Mouse (Mus musculus): Measurements from ENCODE around the gene Lbhd2. TPM values are rescaled to one million over a fixed set of nuclear protein-coding genes. Genes with fewer than 3 reads are reported as not detected.

The Lbhd2 gene
- polyA plus RNA-seq, 1 experiment from 2014 or later = not detected

DNA sequence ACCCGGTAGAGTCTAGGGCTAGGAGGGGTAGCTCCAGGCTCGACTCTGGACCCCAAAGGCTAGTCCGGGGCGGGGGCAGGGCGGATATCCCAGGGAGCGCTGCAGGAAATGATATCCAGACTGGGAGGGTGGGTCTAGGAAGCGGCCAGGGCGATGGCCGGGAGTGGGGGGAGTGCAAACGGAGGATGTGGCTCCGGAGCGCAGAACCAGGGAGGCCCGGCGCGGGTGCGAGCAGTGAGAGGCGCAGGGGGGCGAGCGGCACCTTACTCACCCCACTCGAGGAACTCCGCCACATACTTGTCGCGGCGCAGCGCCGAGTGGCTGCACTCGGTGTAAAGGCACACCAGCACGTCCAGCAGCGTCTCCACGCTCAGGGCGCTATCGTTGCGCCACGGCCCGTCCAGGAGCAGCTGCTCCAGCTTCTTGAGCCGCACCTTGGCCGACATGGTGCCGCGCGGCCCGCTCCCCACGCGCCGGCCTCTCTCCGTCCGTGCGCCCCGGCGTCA, 29.7 kb upstream of the Lbhd2 start:
- CTCF ChIA-PET = no interaction called here
- POLR2A ChIA-PET = no interaction called here
- in situ Hi-C loops (cut with MboI; ENCODE audit: low pct_unique_long_range_greater_than_20kb) = no loop called here
- H3K27me3 ChIP-seq = no peaks in the 10 kb centered on the region
- no peak for DNase-seq (ENCODE audit: low read depth, low spot score)
- ATAC-seq = peak; percentile 7
- no peak for TF ChIP-seq CTCF (IDR thresholded peaks at IDR 0.05)

DNA sequence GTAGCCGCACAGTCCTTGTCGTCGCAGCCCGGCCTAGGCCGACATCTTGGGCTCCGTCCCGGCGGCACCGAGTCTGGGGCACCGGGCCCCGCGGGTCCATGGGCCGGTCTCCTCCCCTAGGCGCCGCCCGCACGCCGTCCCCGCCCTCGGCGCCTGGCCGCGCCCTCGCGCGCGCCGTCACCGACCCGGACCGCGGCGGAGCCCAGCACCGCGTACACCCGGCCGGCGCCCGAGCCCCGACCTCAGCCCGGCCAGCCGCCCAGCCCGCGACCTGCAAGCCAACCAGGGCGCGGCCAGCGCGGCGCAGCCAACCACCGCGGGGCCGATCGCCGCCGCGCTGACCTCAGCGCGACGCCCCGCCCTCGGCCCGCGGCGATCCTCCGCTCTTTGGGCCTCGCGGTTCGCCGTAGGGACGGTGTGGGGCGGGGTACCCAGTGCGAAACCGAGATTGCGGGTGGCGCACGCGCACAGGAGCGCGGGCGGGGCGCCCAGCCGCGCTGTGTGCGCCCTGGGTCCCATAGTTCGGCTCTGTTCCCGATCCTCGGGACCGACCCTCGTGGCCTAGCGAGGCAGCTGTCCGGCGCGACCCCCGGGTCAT, 29.1 kb upstream of the Lbhd2 start, which contains the start of gene Cdc42bpb:
TSS of gene Cdc42bpb (minus strand) at position 343 of the 598 bp plus-strand sequence.
- in situ Hi-C loops (cut with MboI; ENCODE audit: low pct_unique_long_range_greater_than_20kb) = no loop called here
- H3K27me3 ChIP-seq = no peaks in the 10 kb centered on the region
- TF ChIP-seq CTCF (IDR thresholded peaks at IDR 0.05) = no peak
- peak; percentile 95 for ATAC-seq
- CTCF ChIA-PET = no interaction called here
- DNase-seq (ENCODE audit: low read depth, low spot score) = no peak
- POLR2A ChIA-PET = interaction anchor here (1.0 kb wide), 1 partner anchor 9 kb away, joined by 3 read pairs; no protein-coding TSS in a partner anchor

DNA sequence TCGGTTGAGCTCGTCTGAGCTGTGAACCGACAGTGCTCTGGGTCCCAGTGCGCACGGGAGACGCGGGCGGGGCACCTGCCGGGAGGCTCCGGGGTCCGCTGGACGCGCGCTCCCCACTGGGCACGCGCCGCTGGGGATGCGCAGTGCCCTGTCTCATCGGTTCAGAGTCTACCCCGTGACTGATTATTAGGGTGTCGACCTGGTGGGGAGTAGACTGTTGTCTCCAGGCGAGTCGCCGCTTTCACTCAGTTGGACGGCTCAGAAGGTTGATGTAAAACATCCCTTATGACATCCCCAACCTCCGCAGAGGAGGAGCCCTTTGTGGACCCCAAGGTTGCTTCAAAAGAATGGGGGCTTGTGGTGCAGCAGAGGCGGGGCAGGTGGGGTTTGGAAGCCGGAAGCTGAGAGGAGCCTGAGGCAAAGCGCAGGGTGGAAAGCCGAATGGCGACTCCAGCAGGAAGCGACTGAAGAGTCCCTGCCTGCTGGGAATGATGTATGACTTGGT, 28.6 kb upstream of the Lbhd2 start:
- in situ Hi-C loops (cut with MboI; ENCODE audit: low pct_unique_long_range_greater_than_20kb) = no loop called here
- POLR2A ChIA-PET = interaction anchor here (1.0 kb wide), 1 partner anchor 9 kb away, joined by 3 read pairs; no protein-coding TSS in a partner anchor
- ATAC-seq = peak; percentile 9

DNA sequence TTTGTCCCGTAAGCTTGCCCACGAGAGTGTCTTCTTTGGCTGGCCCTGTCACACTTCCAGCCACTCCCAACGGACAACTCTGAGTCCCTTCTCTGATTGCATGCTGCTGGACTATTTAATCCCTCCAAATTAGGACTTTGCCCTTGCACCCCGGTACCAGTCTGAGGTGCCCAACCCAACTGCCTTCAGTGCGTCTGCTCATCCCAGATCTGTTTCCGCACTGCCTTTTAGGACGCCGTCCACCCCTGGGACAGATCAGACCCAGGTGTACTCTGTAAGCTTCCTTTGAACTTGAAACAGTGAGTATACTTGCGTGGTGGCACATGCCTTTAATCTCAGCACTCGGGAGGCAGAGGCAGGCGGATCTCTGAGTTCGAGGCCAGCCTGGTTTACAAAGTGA, 27.8 kb upstream of the Lbhd2 start:
- POLR2A ChIA-PET = interaction anchor here (1.0 kb wide), 1 partner anchor 8 kb away, joined by 3 read pairs; no protein-coding TSS in a partner anchor
- TF ChIP-seq CTCF (IDR thresholded peaks at IDR 0.05) = no peak

More for the DNA sequence above, 28.6 kb upstream of the Lbhd2 start:
- TF ChIP-seq CTCF (IDR thresholded peaks at IDR 0.05) = no peak
- CTCF ChIA-PET = no interaction called here
- no peak for DNase-seq (ENCODE audit: low read depth, low spot score)
- no peaks in the 10 kb centered on the region for H3K27me3 ChIP-seq

DNA sequence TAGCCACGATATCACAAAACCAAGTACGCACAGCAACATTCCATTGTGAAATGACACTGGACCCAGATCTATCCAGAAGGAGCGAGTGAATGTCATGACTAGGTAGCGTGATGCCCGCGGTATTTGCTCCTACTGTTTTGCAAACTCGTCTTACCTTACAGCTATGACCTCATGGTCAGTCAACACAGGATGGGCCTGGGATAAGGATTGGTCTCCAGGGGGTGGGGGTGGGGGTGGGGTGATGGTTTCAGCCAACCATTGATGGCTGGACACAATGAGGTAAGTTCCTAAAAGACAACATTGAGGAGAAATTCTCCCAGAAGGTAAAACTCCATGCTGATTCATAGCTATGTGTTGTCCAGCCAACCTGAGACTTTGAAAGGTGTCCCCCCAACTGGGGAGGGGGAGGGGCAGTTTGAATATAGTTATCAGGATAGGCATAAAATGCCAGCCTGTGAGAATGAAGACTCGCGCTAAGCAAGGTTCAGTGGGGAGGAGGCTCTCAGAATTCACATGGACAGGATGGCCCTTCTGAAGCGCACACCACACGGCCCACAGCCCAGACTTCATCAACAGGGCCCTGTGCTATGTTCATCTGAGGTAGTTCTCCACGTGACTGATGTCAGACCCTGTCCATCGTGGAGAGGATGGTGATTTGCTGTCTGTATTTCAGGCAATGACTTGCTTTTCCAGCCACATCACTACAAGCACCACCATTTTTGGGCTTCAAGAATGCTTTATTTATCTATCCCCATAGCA, 20.5 kb upstream of the Lbhd2 start:
- DNase-seq (ENCODE audit: low read depth, low spot score) (no peak), ATAC-seq (peak; percentile 2)
- no peaks in the 10 kb centered on the region for H3K27me3 ChIP-seq
- no peak for TF ChIP-seq CTCF (IDR thresholded peaks at IDR 0.05)
- ChIA-PET POLR2A (interaction anchor here (0.8 kb wide), 1 partner anchor 8 kb away, joined by 3 read pairs; no protein-coding TSS in a partner anchor), CTCF (no interaction called here)
- in situ Hi-C loops (cut with MboI; ENCODE audit: low pct_unique_long_range_greater_than_20kb) = no loop called here

More for the DNA sequence above, 27.8 kb upstream of the Lbhd2 start:
- CTCF ChIA-PET = no interaction called here
- ATAC-seq (no peak), DNase-seq (ENCODE audit: low read depth, low spot score) (no peak)
- in situ Hi-C loops (cut with MboI; ENCODE audit: low pct_unique_long_range_greater_than_20kb) = no loop called here
- H3K27me3 ChIP-seq = no peaks in the 10 kb centered on the region

DNA sequence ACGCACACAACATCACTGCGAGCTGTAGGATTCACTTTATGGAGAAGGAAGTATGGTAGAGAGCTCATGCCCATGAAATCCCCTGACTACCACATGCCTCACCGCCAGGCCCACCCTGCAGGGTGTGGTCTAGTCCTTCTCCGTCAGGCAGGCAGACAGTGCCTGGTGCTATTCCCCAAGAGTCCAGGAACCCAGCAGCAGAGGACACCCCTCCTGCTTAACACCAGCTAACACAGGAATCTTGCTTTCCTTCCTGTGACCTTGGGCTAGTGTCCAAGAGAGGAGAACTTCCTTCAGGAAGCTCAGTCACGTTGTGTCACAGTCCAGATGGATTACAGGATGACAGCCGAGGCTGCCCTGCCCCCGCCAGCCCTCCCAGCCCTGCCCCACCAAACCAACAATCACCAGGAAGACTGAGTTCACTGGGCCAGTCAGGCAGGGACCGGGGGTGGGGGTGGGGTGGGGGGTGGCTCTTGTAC, 19.9 kb upstream of the Lbhd2 start:
- POLR2A ChIA-PET = interaction anchor here (0.8 kb wide), 1 partner anchor 9 kb away, joined by 3 read pairs; no protein-coding TSS in a partner anchor
- DNase-seq (ENCODE audit: low read depth, low spot score) (no peak), ATAC-seq (peak; percentile 88)
- H3K27me3 ChIP-seq = no peaks in the 10 kb centered on the region
- CTCF ChIA-PET = interaction anchor here (0.7 kb wide), 1 partner anchor 9 kb away, joined by 3 read pairs; no protein-coding TSS in a partner anchor
- no peak for TF ChIP-seq CTCF (IDR thresholded peaks at IDR 0.05)
- in situ Hi-C loops (cut with MboI; ENCODE audit: low pct_unique_long_range_greater_than_20kb) = no loop called here

DNA sequence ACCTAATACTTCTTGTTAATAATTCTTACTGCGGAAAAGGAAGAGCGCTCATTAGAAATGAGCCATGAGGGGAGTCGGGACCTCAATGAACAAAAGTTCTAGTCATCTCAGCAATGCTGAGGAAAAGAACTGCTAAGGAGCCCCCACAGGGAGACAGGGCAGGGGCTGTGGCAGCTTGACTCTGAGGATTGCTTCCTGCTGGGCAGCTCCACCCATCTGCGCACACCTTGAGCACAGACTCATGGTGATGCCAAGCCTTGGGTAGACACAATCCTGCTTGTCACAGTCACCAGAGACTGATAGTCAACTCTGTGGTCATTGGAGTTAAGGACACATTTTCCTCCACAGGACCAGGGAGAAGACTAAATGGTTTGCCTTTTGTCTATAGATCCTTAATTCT, 19.5 kb upstream of the Lbhd2 start:
- CTCF ChIA-PET = interaction anchor here (0.7 kb wide), 1 partner anchor 9 kb away, joined by 3 read pairs; no protein-coding TSS in a partner anchor
- no peaks in the 10 kb centered on the region for H3K27me3 ChIP-seq
- POLR2A ChIA-PET = interaction anchor here (0.8 kb wide), 1 partner anchor 9 kb away, joined by 3 read pairs; no protein-coding TSS in a partner anchor
- no peak for DNase-seq (ENCODE audit: low read depth, low spot score)
- no peak for TF ChIP-seq CTCF (IDR thresholded peaks at IDR 0.05)
- peak; percentile 27 for ATAC-seq
- in situ Hi-C loops (cut with MboI; ENCODE audit: low pct_unique_long_range_greater_than_20kb) = no loop called here

DNA sequence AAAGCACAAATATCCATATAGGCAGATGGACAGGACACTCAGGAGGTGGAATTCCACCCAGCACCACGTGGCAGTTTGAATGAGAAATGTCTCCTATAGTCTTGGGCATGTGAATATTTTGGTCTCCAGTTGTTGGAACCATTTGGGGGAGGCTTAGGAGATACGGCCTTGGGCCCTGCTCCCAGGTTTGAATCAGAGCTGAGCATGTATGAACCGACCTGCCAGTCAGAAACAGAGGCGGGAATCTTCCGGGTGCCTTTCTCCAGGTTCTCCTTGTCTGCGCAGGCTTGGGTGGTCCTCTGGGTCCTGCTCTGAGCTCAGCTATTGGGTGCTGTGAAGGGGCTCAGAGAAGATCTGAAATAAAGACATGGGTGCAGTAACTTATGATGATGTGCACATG, 12.6 kb upstream of the Lbhd2 start:
- DNase-seq (ENCODE audit: low read depth, low spot score) = no peak
- CTCF ChIA-PET = no interaction called here
- ATAC-seq = no peak
- H3K27me3 ChIP-seq = no peaks in the 10 kb centered on the region
- in situ Hi-C loops (cut with MboI; ENCODE audit: low pct_unique_long_range_greater_than_20kb) = no loop called here
- POLR2A ChIA-PET = no interaction called here
- TF ChIP-seq CTCF (IDR thresholded peaks at IDR 0.05) = no peak

DNA sequence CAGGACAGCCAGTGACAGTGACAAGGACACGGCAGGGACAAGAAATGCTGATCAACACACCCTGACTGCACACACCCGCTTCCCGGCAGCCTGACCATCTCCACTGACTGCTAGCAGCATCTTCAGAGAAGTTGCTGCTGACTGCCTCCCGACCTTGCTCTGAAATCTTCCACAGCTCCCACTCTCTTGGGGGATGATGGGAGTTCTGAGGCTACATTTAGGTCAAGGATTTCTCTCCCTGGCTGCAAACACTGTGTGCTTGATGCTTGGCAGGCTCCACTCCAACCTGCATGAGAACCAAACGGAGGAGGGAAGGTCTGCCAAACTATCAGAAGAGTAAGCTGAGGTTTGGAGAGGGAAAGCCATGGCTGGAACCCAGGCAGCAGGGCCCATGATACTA, 9.6 kb upstream of the Lbhd2 start:
- POLR2A ChIA-PET = no interaction called here
- in situ Hi-C loops (cut with MboI; ENCODE audit: low pct_unique_long_range_greater_than_20kb) = no loop called here
- ATAC-seq (no peak), DNase-seq (ENCODE audit: low read depth, low spot score) (no peak)
- no peaks in the 10 kb centered on the region for H3K27me3 ChIP-seq
- CTCF ChIA-PET = no interaction called here
- no peak for TF ChIP-seq CTCF (IDR thresholded peaks at IDR 0.05)

DNA sequence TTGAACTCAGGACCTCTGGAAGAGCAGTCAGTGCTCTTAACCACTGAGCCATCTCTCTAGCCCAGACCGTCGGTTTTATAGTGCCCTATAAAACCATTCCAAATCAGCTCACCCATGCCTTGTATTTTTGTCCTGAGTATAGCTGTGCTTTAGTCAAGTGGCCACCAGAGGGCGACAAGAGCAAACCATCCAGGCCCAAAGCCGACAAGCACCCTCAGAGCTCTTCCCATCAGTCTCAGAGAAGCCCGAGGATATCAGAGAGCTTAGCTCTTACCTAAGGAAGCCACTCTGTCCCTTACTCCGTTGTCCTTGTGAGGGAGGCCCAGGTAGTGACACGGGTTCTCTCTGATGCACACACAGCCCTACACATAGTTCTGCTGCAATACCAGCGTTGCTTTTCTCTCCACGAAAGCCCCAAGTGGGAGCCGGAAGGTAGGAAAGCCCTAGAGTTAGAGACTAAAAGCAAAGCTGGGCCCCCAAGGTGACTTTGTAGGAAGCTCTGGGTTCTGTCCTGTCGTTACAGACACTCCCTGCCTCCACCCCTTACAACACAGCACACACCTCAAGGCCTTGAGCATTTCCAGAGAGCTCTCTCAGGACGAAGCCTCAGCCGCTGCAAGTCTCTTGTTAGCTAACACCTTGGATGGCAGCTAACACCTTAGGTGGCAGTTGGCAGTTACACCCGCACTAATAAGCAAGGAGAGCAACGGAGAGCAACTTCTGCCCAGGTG, 5.0 kb upstream of the Lbhd2 start:
- TF ChIP-seq CTCF (IDR thresholded peaks at IDR 0.05) = no peak
- ATAC-seq = peak; percentile 55
- H3K27me3 ChIP-seq = no peaks in the 10 kb centered on the region
- in situ Hi-C loops (cut with MboI; ENCODE audit: low pct_unique_long_range_greater_than_20kb) = no loop called here
- ChIA-PET POLR2A (interaction anchor here (0.6 kb wide), 2 partner anchors 32 to 103 kb away, joined by 3 to 4 read pairs; no protein-coding TSS in a partner anchor), CTCF (interaction anchor here (0.6 to 2.1 kb wide), 12 partner anchors 10 to 129 kb away, joined by 3 to 15 read pairs (median 4); no protein-coding TSS in a partner anchor)
- no peak for DNase-seq (ENCODE audit: low read depth, low spot score)
